ENCODE assay signal across 7 mouse cellular contexts in genomic region chrX:94724192-94724971, GRCm38 (mm10). TPM values are rescaled to one million over a fixed set of nuclear protein-coding genes. Genes with fewer than 3 reads are reported as not detected.
A peak's percentile ranks its signal among the peaks of the same experiment; 100 is the strongest.
DNase-seq lines count a peak whose midpoint lies in the region; ATAC-seq and TF ChIP-seq lines count a peak whose summit lies in the region.
"Not testable (repeated sequence)": the region's sequence is repeated elsewhere in the genome, so short reads cannot be mapped to it uniquely, and the experiment has no call there.

TSS of gene Zxdb (plus strand) at chrX:94724569.

- TF ChIP-seq EP300 in lung, postnatal 0 days (IDR thresholded peaks at IDR 0.05), result not testable (repeated sequence)

- DNase-seq in embryonic facial prominence, embryonic 10.5 days (ENCODE audit: low spot score); frontal cortex, adult 2 months (ENCODE audit: extremely low spot score in 1 of 2, low spot score in 1 of 2); hindbrain, embryonic 14.5 days (ENCODE audit: low spot score); layer of hippocampus, adult 2 months (ENCODE audit: low spot score in 2 of 2); limb, embryonic 11.5 days (ENCODE audit: low spot score); lung, postnatal 0 days (ENCODE audit: low spot score): not testable (repeated sequence)

- H3K9me3 ChIP-seq in embryonic facial prominence, embryonic 10.5 days; hindbrain, embryonic 14.5 days (ENCODE audit: control insufficient read depth, low read length); limb, embryonic 11.5 days (ENCODE audit: control insufficient read depth, low read length); lung, postnatal 0 days (ENCODE audit: low read length); neural tube, embryonic 12.5 days: not testable (repeated sequence)

- peak; percentile 81 for ATAC-seq in hindbrain, embryonic 14.5 days (ENCODE audit: low FRiP score)
- ATAC-seq in limb, embryonic 11.5 days (ENCODE audit: insufficient number of reproducible peaks, low FRiP score, low TSS enrichment, low read depth), result peak; percentile 73
- ATAC-seq in lung, postnatal 0 days, result peak; percentile 65
- peak; percentile 81 for ATAC-seq in neural tube, embryonic 12.5 days (ENCODE audit: low FRiP score, low read depth)

- no CpG with 5 or more reads among the region's 60 CpGs for WGBS in embryonic facial prominence, embryonic 10.5 days
- WGBS in hindbrain, embryonic 14.5 days, result no CpG with 5 or more reads among the region's 60 CpGs
- no CpG with 5 or more reads among the region's 60 CpGs for WGBS in limb, embryonic 11.5 days
- WGBS in lung, postnatal 0 days, result no CpG with 5 or more reads among the region's 60 CpGs
- no CpG with 5 or more reads among the region's 60 CpGs for WGBS in neural tube, embryonic 12.5 days

- H3K9ac ChIP-seq in hindbrain, embryonic 14.5 days, result 0 out of 2 replicates have a peak within 1 kb of the TSS, but pooled peaks have one; percentile 39
- H3K9ac ChIP-seq in limb, embryonic 11.5 days (ENCODE audit: low read length); lung, postnatal 0 days (replicated peaks; ENCODE audit: low read depth); neural tube, embryonic 12.5 days: not testable (repeated sequence)

- not testable (repeated sequence) for H3K36me3 ChIP-seq in embryonic facial prominence, embryonic 10.5 days (replicated peaks); hindbrain, embryonic 14.5 days (replicated peaks; ENCODE audit: control insufficient read depth, insufficient read depth); limb, embryonic 11.5 days (ENCODE audit: control insufficient read depth, insufficient read depth, low read length); lung, postnatal 0 days (ENCODE audit: insufficient read depth, low read length); neural tube, embryonic 12.5 days

- peak within 1 kb of the TSS; percentile 43 for H3K4me3 ChIP-seq in embryonic facial prominence, embryonic 10.5 days
- not testable (repeated sequence) for H3K4me3 ChIP-seq in hindbrain, embryonic 14.5 days (replicated peaks; ENCODE audit: low read length); layer of hippocampus, adult 2 months; limb, embryonic 11.5 days (ENCODE audit: low read depth, low read length); lung, postnatal 0 days (ENCODE audit: low read depth, low read length)
- 0 out of 2 replicates have a peak within 1 kb of the TSS, but pooled peaks have one; percentile 27 for H3K4me3 ChIP-seq in neural tube, embryonic 12.5 days

- H3K4me1 ChIP-seq in embryonic facial prominence, embryonic 10.5 days; hindbrain, embryonic 14.5 days (replicated peaks; ENCODE audit: control insufficient read depth, insufficient read depth, low read length); limb, embryonic 11.5 days (ENCODE audit: control insufficient read depth, insufficient read depth, low read length); lung, postnatal 0 days (ENCODE audit: insufficient read depth, low read depth, low read length); neural tube, embryonic 12.5 days: not testable (repeated sequence)

- H3K27ac ChIP-seq in embryonic facial prominence, embryonic 10.5 days (replicated peaks); hindbrain, embryonic 14.5 days; layer of hippocampus, adult 2 months; limb, embryonic 11.5 days (replicated peaks; ENCODE audit: low read depth, low read length); lung, postnatal 0 days (ENCODE audit: low read length); neural tube, embryonic 12.5 days: not testable (repeated sequence)

- not testable (repeated sequence) for H3K4me2 ChIP-seq in hindbrain, embryonic 14.5 days (replicated peaks); limb, embryonic 11.5 days (ENCODE audit: low read depth, severe bottlenecking); lung, postnatal 0 days (replicated peaks; ENCODE audit: low read depth, low read length); neural tube, embryonic 12.5 days (replicated peaks)

- H3K27me3 ChIP-seq in embryonic facial prominence, embryonic 10.5 days (replicated peaks; ENCODE audit: low read depth, poor library complexity, severe bottlenecking); hindbrain, embryonic 14.5 days (ENCODE audit: control insufficient read depth, insufficient read depth, low read length); limb, embryonic 11.5 days (ENCODE audit: control insufficient read depth, insufficient read depth, low read length); lung, postnatal 0 days (replicated peaks; ENCODE audit: insufficient read depth, low read length); neural tube, embryonic 12.5 days (replicated peaks): not testable (repeated sequence)

- TF ChIP-seq CTCF in layer of hippocampus, adult 2 months (conservative IDR thresholded peaks at IDR 0.05); lung, postnatal 0 days (IDR thresholded peaks at IDR 0.05): not testable (repeated sequence)

RNA-seq across cellular contexts. Expression of gene Zxdb, which starts in this region (rescaled TPM):
- polyA plus RNA-seq in embryonic facial prominence, embryonic 10.5 days (2016; fragmentation: Nextera tagmentation; extraction: Ambion mirVana), result 0.96 and 1.1 TPM in 2 replicates
- polyA plus RNA-seq in frontal cortex, adult 2 months (2012; rRNA removed), result 11.5 and 11.9 TPM in 2 replicates
- 3.5 and 3.6 TPM in 2 replicates for polyA plus RNA-seq in hindbrain, embryonic 14.5 days (2014; fragmentation: Nextera tagmentation; extraction: Ambion mirVana)
- total RNA-seq in layer of hippocampus, adult 2 months (2021), result 10 to 100 TPM; 18.9 to 19.0 TPM
- 1.6 and 2.0 TPM in 2 replicates for polyA plus RNA-seq in limb, embryonic 11.5 days (2014; fragmentation: Nextera tagmentation; extraction: Ambion mirVana)
- 1.8 and 1.9 TPM in 2 replicates for polyA plus RNA-seq in lung, postnatal 0 days (2015; fragmentation: Nextera tagmentation; extraction: Ambion mirVana)
- 1.9 and 2.1 TPM in 2 replicates for polyA plus RNA-seq in neural tube, embryonic 12.5 days (2016; fragmentation: Nextera tagmentation; extraction: Ambion mirVana)
